Mouse (Mus musculus): Measurements from ENCODE around the gene Barhl1. TPM values are rescaled to one million over a fixed set of nuclear protein-coding genes. Genes with fewer than 3 reads are reported as not detected.

Gene Barhl1
- polyA plus RNA-seq, 1 experiment from 2014 or later: 0.08 TPM

GRCm38 (mm10) chr2:28892796-28893195 lies 23.7 kb downstream of the Barhl1 start:
- Histone ChIP-seq H3K36me3 (peaks cover 78% of the 10 kb centered on the region), H3K4me2 (no peak overlapping the region), H3K27ac (no peak overlapping the region), H3K4me1 (no peaks in the 10 kb centered on the region), H3K27me3 (no peaks in the 10 kb centered on the region), H3K9ac (no peak overlapping the region), H3K4me3 (no peak overlapping the region), H3K9me3 (no peaks in the 10 kb centered on the region)
- no peak for ATAC-seq (ENCODE audit: insufficient number of reproducible peaks, low FRiP score, low TSS enrichment, low read depth)
- 81% methylated on average over 1 of the region's 1 CpGs for WGBS

- Histone ChIP-seq H3K36me3 (peaks cover 66% of the 10 kb centered on the region), H3K27me3 (no peaks in the 10 kb centered on the region), H3K4me1 (no peaks in the 10 kb centered on the region), H3K27ac (no peak overlapping the region), H3K9ac (no peak overlapping the region), H3K9me3 (no peaks in the 10 kb centered on the region), H3K4me3 (no peak overlapping the region), H3K4me2 (no peak overlapping the region)
- WGBS: 61% methylated on average over 4 of the region's 4 CpGs
- ATAC-seq (ENCODE audit: insufficient number of reproducible peaks, low FRiP score, low TSS enrichment, low read depth): no peak
Measured at GRCm38 (mm10) chr2:28884914-28885313, 31.6 kb downstream of the Barhl1 start.

- H3K9ac ChIP-seq: no peak overlapping the region
- peaks cover 57% of the 10 kb centered on the region for H3K36me3 ChIP-seq
- no peak overlapping the region for H3K4me2 ChIP-seq
- H3K9me3 ChIP-seq: no peaks in the 10 kb centered on the region
- ATAC-seq (ENCODE audit: insufficient number of reproducible peaks, low FRiP score, low TSS enrichment, low read depth): no peak
- no peaks in the 10 kb centered on the region for H3K27me3 ChIP-seq
- H3K27ac ChIP-seq: no peak overlapping the region
- WGBS: 77% methylated on average over 6 of the region's 6 CpGs
- no peaks in the 10 kb centered on the region for H3K4me1 ChIP-seq
- no peak overlapping the region for H3K4me3 ChIP-seq
Measured at GRCm38 (mm10) chr2:28882826-28883485, 33.5 kb downstream of the Barhl1 start.

- Histone ChIP-seq H3K9me3 (no peaks in the 10 kb centered on the region), H3K27ac (no peak overlapping the region), H3K4me1 (no peaks in the 10 kb centered on the region), H3K36me3 (peaks cover 55% of the 10 kb centered on the region), H3K4me3 (no peak overlapping the region), H3K4me2 (no peak overlapping the region), H3K9ac (no peak overlapping the region), H3K27me3 (no peaks in the 10 kb centered on the region)
- no peak for ATAC-seq (ENCODE audit: insufficient number of reproducible peaks, low FRiP score, low TSS enrichment, low read depth)
- WGBS: 89% methylated on average over 3 of the region's 3 CpGs
Measured at GRCm38 (mm10) chr2:28882047-28882446, 34.4 kb downstream of the Barhl1 start.

DNA sequence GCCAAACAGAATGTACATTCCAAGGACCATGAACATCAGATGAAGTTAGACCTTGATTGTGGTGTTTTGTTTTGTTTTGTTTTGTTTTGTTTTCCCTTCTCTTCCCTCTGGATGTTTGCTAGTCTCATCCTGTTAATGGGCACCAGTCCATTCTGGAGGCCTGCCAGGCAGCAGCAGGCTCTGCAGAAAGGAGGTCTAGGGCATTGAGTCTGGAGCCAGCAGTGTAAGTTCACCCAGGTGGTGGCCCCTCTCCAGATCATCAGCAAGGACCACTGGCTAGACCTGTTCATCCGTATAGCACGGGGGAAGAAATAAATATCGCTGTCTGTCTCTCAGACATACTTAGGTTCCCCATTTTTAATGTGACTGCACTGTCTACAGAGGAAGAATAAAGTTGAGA lies 35.2 kb downstream of the Barhl1 start:
- Histone ChIP-seq H3K36me3 (peaks cover 58% of the 10 kb centered on the region), H3K4me1 (no peaks in the 10 kb centered on the region), H3K4me3 (no peak overlapping the region), H3K4me2 (no peak overlapping the region), H3K27me3 (no peaks in the 10 kb centered on the region), H3K9ac (no peak overlapping the region), H3K27ac (no peak overlapping the region), H3K9me3 (no peaks in the 10 kb centered on the region)
- 94% methylated on average over 3 of the region's 3 CpGs for WGBS
- no peak for ATAC-seq (ENCODE audit: insufficient number of reproducible peaks, low FRiP score, low TSS enrichment, low read depth)

- Histone ChIP-seq H3K9me3 (no peaks in the 10 kb centered on the region), H3K36me3 (peaks cover 55% of the 10 kb centered on the region), H3K27ac (no peak overlapping the region), H3K27me3 (no peaks in the 10 kb centered on the region), H3K4me3 (no peak overlapping the region), H3K4me1 (no peaks in the 10 kb centered on the region), H3K4me2 (no peak overlapping the region), H3K9ac (no peak overlapping the region)
- WGBS: 85% methylated on average over 11 of the region's 11 CpGs
- ATAC-seq (ENCODE audit: insufficient number of reproducible peaks, low FRiP score, low TSS enrichment, low read depth): no peak
Measured at GRCm38 (mm10) chr2:28875554-28875953, 40.9 kb downstream of the Barhl1 start.

- Histone ChIP-seq H3K27me3 (no peaks in the 10 kb centered on the region), H3K9ac (no peak overlapping the region), H3K36me3 (peaks cover 56% of the 10 kb centered on the region), H3K4me2 (no peak overlapping the region), H3K4me1 (no peaks in the 10 kb centered on the region), H3K27ac (no peak overlapping the region), H3K4me3 (no peak overlapping the region), H3K9me3 (no peaks in the 10 kb centered on the region)
- 66% methylated on average over 7 of the region's 7 CpGs for WGBS
- no peak for ATAC-seq (ENCODE audit: insufficient number of reproducible peaks, low FRiP score, low TSS enrichment, low read depth)
Measured at GRCm38 (mm10) chr2:28867495-28867894, 49.0 kb downstream of the Barhl1 start.

DNA sequence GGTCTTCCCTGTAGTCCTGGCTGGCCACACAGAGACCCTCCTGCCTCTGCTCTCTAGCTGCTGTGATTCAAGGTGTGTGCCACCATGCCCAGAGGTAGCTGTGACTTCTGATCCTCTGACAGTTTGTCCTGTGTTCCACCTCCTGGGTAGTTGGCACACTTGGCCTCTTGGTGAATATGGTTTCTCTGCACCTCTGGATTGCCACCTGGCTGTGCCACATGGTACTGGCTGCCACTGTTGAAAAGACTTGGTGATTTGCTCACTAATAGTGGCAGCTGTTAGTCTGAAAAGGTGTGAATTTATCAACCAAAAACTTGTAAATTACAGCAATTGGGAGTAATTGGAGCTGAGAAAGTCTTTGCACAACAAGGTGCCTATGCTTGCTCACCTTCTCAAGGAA lies 52.6 kb downstream of the Barhl1 start:
- no peaks in the 10 kb centered on the region for H3K27me3 ChIP-seq
- H3K9ac ChIP-seq: no peak overlapping the region
- no peak overlapping the region for H3K4me3 ChIP-seq
- no peak overlapping the region for H3K27ac ChIP-seq
- H3K9me3 ChIP-seq: no peaks in the 10 kb centered on the region
- H3K4me2 ChIP-seq: no peak overlapping the region
- H3K36me3 ChIP-seq: peaks cover 89% of the 10 kb centered on the region
- ATAC-seq (ENCODE audit: insufficient number of reproducible peaks, low FRiP score, low TSS enrichment, low read depth): no peak
- no peaks in the 10 kb centered on the region for H3K4me1 ChIP-seq

- WGBS: 91% methylated on average over 8 of the region's 8 CpGs
- no peak overlapping the region for H3K27ac ChIP-seq
- no peak for ATAC-seq (ENCODE audit: insufficient number of reproducible peaks, low FRiP score, low TSS enrichment, low read depth)
- H3K27me3 ChIP-seq: no peaks in the 10 kb centered on the region
- H3K9me3 ChIP-seq: no peaks in the 10 kb centered on the region
- H3K4me2 ChIP-seq: no peak overlapping the region
- no peak overlapping the region for H3K4me3 ChIP-seq
- H3K9ac ChIP-seq: no peak overlapping the region
- H3K36me3 ChIP-seq: peaks cover 85% of the 10 kb centered on the region
- no peaks in the 10 kb centered on the region for H3K4me1 ChIP-seq
Measured at GRCm38 (mm10) chr2:28860678-28861423, 55.6 kb downstream of the Barhl1 start.

- WGBS: 89% methylated on average over 4 of the region's 4 CpGs
- no peak for ATAC-seq (ENCODE audit: insufficient number of reproducible peaks, low FRiP score, low TSS enrichment, low read depth)
Measured at GRCm38 (mm10) chr2:28859303-28859702, 57.2 kb downstream of the Barhl1 start.

More at GRCm38 (mm10) chr2:28859303-28859702, 57.2 kb downstream of the Barhl1 start:
- H3K27me3 ChIP-seq: no peaks in the 10 kb centered on the region
- no peak overlapping the region for H3K27ac ChIP-seq
- no peaks in the 10 kb centered on the region for H3K9me3 ChIP-seq
- H3K4me2 ChIP-seq: no peak overlapping the region
- H3K4me1 ChIP-seq: no peaks in the 10 kb centered on the region
- no peak overlapping the region for H3K4me3 ChIP-seq
- peaks cover 83% of the 10 kb centered on the region for H3K36me3 ChIP-seq
- H3K9ac ChIP-seq: no peak overlapping the region
